Mouse (Mus musculus) v-Abl transformed pro-B cells (cell line): Measurements from ENCODE around the gene Trpt1.
"Not testable (repeated sequence)": the region's sequence is repeated elsewhere in the genome, so short reads cannot be mapped to it uniquely, and the experiment has no call there.

Experiments
- in situ Hi-C, 2 experiments: fragments of 400-800 bp; cut with MboI; formaldehyde crosslinking; loops; one replicate each; pipeline ENCODE4 v1.15.1; 2025; ENCODE audit not compliant: unreplicated experiment in 2 of 2

The Trpt1 gene

DNA sequence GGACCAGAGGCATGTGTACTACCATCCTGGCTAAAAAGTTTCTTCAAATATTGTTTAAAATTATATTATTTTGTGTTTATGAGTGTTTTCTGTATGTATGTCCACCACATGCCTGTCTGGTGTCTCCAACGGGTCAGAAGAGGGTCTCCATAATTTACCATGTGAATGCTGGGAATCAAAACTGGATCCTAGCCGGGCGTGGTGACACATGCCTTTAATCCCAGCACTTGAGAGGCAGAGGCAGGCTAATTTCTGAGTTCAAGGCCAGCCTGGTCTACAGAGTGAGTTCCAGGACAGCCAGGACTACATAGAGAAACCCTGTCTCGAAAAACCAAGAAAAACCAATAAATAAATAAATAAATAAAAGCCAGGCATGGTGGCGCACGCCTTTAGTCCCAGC lies 4.8 kb upstream of the Trpt1 start:
- in situ Hi-C loops: not testable (repeated sequence)

DNA sequence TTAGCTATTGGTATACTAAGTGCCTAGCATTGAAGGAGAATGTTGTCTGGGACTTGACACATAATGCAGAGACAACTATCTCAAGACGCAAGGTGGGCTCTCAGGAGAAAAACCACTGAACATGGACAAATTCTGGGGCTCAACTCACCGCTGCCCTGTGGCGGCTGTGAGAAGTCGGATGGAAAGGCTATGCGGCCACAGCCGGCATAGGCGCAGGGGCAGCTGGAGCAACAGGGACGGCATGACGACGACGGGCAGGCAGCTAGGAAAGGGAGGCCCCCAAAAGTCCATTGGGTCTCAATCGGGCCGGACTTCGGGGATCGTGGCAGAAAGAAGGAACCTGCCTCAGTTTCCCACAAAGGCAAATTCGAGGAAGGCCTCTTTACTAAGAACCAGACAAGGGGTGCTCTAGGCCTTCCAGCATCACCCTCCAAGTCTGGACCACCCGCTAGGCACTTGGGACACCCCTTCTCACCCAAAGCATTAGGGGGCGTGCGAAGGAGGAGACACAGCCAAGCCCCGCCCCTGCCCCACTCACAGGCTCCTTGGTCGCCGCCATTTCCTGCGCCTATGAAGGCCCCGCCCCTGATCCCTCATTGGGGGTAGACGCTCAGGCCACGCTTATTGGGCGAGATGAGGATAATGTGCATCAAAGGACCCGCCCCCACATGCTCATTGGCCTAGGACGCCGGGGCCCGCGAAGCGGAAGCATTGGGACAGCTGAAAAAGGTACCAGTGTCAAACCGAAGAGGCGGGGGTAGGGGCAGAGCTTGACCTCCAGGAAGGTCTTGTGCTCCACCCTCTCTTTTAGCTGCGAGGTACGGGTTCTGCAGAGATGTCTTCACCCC lies 3.7 kb upstream of the Trpt1 start, which contains the start of gene Dnajc4:
Gene Dnajc4, minus strand, starts transcription at position 562 of the 848 bp plus-strand sequence.
- in situ Hi-C loops: no loop called here

DNA sequence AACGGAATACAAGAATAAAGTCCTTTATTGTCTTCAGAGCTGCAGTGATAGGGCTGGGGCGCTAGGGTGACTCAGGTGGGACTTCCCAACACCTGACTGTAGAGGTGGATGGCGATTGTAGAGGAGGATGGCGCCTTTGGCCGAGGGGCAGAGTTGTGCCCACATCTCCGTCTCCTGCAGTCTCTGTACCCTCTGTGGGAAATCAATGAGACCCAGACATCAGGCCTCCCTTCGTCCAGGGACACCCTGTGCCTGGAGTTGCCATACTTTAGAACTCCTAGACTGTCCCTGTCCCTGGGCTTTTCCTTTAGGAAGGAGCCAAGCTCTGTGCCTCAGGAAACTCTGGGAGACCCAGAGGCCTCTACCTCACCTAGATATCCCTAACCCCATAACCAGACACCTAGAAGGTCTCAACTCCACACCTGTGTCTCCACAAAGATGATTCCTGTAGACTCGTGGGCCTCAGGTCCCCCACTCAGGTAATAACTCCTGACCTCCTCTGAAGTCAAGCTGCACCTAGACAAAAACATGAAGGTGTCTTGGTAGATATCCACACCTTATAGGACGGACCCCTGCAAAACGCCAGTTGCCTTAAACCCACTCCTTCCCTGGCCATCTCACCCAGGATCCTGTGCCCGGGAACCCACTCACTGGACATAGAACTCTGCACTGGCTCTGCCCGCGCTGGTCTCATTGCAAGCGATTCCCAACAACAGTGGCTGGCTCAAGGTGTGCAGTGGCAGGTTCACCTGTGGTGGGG lies 2.7 kb upstream of the Trpt1 start:
- in situ Hi-C loops: no loop called here

DNA sequence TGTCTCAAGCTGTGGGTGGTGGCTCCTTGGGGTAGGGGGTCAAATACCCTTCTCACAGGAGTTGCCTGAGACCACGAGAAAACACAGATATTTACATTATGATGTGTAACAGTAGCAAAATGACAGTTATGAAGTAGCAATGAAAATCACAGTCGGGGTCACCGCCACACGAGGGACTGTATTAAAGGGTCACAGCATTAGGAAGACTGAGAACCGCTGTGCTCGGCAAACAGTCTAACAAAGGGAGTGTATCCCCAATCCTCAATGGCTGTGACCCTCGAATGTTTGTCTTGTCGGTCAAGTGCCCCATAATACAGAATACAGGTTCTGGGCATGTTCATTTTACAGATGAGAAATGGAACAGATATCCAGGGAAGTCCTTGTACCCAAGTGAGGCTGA lies 1.9 kb upstream of the Trpt1 start:
- in situ Hi-C loops: no loop called here

DNA sequence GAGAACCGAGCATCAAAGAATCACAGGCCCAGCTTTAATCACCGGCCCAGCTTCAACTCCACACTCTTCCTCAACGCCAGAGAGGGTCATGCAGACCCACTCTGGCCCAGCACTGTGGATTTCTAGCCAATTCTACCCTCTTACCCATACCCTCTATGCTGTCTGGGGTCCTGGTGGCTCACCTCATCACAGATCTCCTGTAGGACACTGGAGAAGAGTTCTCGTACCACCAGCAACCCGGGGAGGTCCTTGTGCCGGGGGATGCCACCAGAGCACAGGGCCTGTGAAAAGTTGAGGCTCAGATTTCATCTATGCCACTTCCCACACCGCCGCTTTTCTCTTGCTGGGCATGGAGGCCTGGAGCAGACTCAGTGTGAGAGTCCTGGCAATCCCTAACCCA lies 1.4 kb upstream of the Trpt1 start:
- in situ Hi-C loops: no loop called here

DNA sequence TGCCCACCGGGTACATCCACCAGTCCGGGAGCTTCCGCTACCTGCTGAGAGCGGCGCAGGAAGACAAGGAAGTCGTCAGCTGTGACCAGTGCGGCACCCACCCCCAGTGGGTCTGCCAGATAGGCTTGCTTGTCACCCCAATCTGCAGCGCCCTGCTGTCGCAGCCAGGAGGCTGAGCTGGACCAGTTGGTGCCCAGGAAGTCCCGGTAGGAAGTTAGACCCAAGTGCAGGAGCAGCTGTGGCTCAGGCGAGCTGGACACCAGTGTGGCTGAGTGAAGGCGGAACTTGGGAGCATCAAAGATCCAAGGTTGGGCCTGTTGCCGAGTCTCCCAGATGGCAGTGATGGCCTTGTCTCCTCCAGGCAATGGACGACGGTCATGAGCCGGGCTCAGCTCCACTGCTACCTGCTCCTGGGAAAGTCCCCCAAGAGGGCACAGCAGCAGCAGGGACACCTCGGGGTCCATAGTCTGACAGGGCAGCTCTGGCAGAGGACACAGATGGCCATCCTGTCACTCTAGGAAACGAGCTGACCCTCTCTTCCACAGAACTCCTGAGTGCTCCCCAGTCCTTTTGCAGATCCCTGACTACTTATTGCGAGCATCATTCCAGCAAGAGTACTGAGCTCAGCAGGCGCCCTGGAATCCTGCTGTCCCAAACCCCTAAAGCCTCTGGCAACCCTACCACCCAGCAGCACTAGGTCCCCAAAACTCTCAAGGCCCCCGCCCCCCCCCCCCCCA lies 508 bp upstream of the Trpt1 start:
- in situ Hi-C loops: no loop called here

DNA sequence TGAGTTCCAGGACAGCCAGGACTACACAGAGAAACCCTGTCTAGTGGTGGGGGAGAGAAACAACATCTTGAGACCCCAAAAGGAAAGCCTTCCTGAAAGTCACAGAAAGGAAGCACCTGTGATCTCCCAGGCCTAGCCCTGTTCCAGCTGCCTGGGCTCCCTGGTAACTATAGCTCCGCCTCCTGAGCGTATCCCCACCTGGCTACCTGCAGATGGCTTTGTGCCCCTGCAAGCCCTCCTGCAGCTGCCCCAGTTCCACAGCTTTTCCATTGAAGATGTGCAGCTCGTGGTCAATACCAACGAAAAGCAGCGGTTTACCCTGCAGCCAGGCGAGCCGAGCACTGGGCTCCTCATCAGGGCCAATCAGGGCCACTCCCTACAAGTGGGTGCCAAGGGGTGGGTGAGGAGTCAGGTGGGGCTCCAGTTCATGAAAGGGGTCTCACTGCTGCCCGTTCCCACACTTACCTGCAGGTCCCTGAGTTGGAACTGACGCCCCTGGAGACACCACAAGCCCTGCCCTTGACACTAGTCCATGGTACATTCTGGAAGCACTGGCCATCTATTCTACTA lies 1.9 kb downstream of the Trpt1 start:
- in situ Hi-C loops: no loop called here

DNA sequence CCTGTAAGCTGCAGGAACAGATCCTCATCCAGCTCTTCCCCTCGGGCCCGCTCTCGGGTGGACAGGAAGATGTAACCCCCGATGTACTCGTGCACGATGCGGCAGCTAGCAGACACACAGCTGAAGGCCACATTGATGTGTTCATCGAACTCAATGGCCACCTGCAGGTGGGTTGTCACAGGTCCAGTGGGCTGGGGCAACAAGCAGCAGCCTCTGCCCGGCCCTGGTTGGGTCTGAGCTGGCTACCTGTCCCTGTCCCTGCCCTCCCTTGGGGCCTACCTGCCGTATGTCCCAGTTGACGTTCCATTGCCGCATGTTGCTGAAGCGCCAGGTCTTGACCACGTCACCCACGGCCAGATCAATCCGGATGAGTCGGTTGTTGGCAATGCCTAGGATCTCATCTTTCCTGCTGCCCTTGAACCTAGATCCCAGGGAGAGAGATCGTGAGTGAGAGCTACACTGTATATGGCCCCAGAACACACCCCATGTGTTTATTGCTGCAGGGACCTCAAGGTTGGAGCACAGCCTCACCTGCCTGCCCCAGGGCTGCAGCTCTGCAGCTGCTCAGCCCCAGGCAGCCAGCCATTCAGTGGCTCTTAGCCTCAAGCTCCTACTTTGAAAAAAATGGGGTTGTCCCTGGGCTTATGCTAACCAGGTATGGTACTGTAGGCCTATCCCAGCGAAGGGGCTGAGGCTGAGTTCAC lies 3.6 kb downstream of the Trpt1 start:
- in situ Hi-C loops: no loop called here

DNA sequence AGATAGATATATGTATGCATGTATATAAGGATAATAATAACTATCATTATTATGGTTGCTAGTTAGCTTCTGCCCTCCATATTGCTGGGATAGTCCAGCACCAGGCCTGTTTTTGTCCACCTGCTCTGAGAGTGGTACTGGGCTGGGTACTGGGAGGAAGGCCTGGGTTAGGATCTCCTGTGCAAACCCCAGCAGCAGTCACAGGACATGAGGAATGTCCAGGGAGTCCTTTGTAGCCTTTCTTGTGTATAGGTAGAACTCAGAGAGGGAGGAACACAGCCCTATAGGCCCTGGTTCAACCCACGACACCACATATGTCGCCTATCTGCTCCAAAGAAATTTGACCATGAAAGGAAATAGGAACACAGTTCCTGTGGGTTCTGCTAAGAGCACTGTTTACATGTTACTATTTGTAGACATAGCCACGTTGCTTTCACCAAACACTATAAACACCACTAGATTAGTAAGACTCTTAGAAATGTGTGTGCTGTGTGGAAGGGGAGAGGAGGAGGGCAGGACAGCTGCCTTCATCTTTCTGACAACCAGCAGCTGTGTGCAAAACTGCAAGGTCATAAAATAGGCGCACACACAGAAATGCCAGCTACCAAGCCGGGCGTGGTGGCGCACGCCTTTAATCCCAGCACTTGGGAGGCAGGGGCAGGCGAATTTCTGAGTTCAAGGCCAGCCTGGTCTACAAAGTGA lies 11.1 kb downstream of the Trpt1 start:
- in situ Hi-C loops: no loop called here

DNA sequence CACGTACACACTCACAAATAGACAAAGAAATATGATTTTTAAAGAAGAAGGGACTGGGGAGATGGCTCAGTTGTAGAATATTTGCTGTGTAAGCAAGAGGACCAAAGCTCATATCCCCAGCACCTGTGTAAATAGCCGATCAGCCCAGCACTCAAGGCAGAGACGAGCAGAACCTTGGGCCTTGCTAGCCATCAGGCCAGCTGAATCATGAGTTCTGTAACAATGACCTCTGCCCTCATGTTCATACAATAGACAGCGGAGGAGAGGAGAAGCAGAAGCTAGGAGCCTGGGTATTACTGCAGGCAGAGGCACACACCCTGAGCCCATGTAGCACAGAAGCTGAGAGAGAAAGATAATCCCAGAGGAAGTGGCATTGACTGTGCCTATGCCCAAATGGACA lies 16.5 kb downstream of the Trpt1 start:
- in situ Hi-C loops: no loop called here

DNA sequence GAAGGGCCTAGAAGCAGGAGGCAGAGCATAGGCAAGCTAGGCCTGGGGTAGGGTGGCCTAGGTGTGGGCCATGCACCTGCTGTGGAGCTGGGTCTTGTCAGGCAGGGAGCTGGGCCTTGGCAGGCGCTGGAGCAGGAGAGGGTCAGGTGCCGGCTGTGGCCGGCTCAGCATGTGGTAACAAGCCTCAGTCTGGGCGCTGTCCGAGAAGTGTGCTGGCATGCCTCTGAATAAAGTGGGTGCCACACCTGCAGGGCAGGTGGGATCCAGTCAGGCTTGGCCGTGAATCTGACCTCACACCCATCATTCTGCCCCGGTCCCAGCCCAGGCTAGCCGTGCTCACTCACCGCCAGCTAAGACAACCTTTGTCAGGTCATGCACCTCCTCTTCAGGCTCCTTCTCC lies 18.1 kb downstream of the Trpt1 start:
- in situ Hi-C loops: no loop called here

DNA sequence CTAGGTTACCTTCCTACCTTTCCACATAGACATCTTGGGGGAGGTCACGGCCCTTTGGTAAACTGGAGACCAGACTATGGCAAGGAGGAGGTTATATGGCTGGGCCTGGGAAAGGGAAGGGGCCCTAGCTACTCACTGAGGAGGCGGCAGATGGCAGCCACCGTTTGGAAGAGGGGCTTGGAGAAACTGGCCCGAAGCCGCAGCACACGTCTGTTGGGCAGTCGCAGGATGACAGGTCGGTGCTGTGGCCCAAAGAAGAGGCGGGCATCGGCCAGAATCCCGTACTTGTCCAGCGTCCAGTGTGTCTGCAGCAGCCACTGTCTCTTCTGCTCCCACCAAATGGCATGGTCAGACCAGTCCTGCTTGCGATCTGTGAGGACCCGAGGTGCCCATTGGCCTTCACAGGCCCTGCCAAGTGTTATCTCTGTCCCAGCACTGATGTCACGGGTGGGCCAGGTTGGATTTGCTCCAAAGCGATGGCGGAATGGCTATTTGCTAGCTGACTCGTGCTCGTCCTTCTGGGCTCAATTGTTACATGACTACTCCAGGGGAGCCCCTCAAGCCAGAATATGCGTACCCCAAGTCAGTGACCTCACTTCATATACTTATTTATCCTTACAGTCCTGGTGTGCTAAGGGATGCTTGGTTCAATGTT lies 18.7 kb downstream of the Trpt1 start:
- in situ Hi-C loops: loop anchor here in 1 of 2 experiments (5.0 kb wide), 1 partner anchor 32 kb away; the partner anchor contains the start of gene Fkbp2

DNA sequence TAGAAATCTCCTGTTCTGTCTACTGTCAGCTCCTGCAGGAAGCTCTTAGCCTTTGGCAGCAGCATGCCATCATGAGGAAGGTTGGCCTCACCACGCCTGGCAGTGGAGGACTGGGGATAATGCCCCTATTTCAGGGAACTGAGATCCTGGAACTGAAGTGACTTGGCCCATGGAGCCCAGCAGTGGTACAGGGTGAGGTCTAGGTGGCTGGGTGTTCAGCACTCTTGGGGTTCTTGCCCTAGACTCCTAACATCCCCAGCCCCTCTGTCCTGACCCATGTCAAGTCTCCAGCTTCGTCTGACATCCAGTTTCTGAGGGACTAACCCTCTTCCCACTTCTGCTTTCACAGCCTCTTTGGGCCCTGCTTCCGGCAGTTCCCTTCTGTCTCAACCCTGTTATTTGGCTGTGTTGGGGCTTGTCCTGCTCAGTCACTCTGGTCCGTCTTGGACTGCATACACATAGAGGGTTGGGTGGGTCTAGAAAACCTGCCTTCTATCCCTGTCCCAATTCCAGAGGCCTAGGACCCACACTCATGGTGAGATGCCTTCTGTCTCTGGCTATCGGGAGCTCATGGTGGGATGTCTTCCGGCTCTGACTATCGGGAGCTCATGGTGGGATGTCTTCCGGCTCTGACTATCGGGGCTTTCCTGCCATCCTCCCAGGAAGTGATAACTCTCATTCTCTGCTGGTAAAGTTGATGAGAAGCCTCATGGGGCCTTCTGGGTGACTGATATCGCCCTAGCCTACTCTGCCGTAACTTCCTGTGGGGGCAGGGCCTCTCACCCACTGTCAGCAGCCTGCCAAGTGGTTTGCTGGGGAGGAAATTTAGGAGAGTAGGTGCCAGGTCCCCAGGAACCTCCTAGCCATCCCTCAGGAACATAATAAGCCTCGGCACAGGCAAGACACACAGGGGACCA lies 21.9 kb downstream of the Trpt1 start:
- in situ Hi-C loops: loop anchor here in 1 of 2 experiments (5.0 kb wide), 1 partner anchor 35 kb away; the partner anchor contains the start of gene Fkbp2

DNA sequence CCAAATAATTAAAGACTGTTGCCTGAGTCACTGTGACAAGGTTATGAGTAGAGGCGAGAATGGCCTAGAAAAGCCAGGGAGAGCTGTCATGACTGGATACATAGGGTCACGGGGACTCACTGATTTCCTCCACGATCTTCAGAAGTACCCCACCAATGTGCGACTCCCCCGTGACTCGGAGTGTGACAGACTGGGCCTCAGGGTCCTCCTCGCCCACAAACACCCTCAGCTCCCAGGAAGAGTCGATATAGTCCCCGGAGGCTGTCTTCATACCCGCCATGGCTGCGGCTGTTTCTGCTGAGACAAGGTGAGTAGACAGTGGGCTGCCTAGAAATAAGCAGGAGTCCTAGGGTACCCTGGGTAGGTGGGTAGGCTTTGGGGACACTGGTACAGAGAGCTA lies 22.6 kb downstream of the Trpt1 start:
- in situ Hi-C loops: loop anchor here in 1 of 2 experiments (5.0 kb wide), 1 partner anchor 36 kb away; the partner anchor contains the start of gene Fkbp2

DNA sequence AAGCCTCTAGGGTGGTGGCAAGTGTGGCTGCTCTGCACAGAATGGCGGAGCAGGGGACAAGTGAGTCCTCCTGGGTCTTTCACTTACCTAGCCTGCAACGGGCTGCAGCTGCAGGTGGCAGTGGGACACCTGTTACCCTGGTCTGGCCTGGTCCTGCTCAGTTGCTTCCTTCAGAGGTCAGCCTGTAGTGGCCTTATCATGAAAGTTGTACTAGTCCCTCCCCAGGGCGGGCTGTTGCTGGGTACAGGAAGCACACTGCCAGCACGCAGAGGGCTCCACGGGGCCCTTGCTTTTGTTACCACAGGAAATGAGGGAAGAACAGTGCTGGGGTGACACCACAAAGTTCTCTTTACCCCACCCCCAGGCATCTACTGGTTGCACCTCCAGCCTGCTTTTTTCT lies 23.3 kb downstream of the Trpt1 start, which contains the start of gene Fermt3:
Gene Fermt3, minus strand, starts transcription at position 279 of the 400 bp plus-strand sequence.
- in situ Hi-C loops: loop anchor here in 1 of 2 experiments (5.0 kb wide), 1 partner anchor 37 kb away; the partner anchor contains the start of gene Fkbp2

DNA sequence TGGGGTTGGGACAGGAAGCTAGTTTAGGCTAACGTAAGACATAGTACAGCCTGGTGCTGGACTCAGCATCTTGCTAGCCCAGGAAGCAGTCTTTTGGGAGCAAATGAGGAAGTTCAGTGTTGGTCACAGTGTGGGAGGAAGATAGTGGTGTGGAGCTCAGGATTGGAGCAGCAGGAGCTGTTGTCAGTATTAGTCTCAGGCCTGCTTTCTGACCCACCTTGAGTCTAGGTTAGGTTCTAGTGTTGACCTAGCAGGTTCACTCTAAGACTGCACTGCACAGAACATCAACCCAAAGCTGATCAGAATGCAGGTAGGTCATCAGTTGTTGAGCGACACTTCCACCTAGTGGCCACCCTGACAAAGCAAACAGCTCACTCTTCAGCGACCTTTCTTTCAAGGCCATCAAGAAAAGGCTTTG lies 24.3 kb downstream of the Trpt1 start:
- in situ Hi-C loops: loop anchor here (5.0 kb wide), 4 partner anchors 43 to 528 kb away; partner anchors contain the start of genes Esrra (in 1 of the 2), Kcnk4 (in 1 of the 2) and Plcb3 (in 1 of the 2)

DNA sequence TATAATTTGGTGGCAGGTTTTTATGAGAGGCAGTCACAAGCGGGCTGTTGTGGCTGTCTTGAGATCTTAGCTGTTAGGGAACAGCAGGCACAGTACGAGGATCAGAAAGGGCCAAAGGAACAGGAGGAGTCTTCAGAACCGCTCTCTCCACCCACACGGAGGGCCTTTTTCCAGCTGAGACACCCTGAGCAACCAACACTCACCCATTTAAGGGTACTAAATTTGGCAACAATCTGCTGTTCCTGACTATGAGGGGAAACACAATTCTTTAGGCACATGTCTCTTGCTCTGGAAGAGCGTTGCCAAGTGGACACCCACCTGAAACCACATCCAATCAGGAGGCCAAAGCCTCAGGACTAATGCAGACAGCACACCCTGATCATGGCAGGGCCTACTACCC lies 33.6 kb downstream of the Trpt1 start:
- in situ Hi-C loops: no loop called here
